Mouse (Mus musculus) gastrocnemius, adult 2 months (tissue): Measurements from ENCODE around the gene Inpp5k. TPM values are rescaled to one million over a fixed set of nuclear protein-coding genes. Genes with fewer than 3 reads are reported as not detected.
"Not testable (repeated sequence)": the region's sequence is repeated elsewhere in the genome, so short reads cannot be mapped to it uniquely, and the experiment has no call there.

ENCODE experiments used
- DNase-seq: peaks from one replicate; pipeline ENCODE4 v3.0.0; 2022
- H3K27ac ChIP-seq: fragments of 200-600 bp; 2 replicates; pipeline ENCODE4 v1.8.1; 2022; ENCODE audit warnings: mild to moderate bottlenecking
- H3K4me3 ChIP-seq: fragments of 200-600 bp; 2 replicates; pipeline ENCODE4 v1.8.1; 2022; ENCODE audit warnings: mild to moderate bottlenecking, moderate library complexity
- CTCF ChIP-seq: fragments of 200-600 bp; IDR thresholded peaks from 2 replicates; pipeline ENCODE4 v1.8.1; 2022; ENCODE audit warnings: antibody characterized with exemption, mild to moderate bottlenecking, moderate library complexity
- intact Hi-C: fragments of 180-260 bp; cut with DNase I; formaldehyde crosslinking; loops from one replicate; pipeline ENCODE4 v1.15.1; 2025
- total RNA-seq, 2 experiments: library from RNA; stranded (reverse); gene quantifications; 2 replicates each; pipeline ENCODE4 v1.2.3; 2021

The Inpp5k gene
- total RNA-seq, 2 experiments from 2014 or later = 25.9 to 27.4 TPM

DNA sequence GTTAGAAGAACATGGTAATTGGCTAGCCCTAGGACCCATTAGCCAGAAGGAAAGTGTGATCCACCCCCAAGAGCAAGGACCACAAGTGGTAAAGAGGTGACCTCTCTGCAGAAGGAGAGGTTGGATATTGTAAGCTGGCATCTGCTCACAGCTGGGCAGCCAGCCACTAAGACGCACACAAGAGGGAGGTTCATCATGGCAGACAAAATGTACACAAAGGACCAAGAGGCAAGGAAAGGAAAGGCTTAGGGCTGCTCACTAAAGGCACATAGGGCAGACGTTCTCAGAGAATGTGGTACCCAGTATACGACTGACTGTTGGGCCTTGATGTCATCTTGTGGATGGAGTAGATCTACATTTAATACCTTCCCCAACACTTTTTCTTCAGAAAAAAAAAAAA lies 44.1 kb downstream of the Inpp5k start:
- no peak for TF ChIP-seq CTCF
- intact Hi-C loops = no loop called here
- no peak overlapping the region for H3K27ac ChIP-seq
- no peak for DNase-seq
- no peak overlapping the region for H3K4me3 ChIP-seq

GRCm38 (mm10) chr11:75677881-75678746 lies 47.3 kb downstream of the Inpp5k start:
- intact Hi-C loops = loop anchor here (2.0 kb wide), 1 partner anchor 21 kb away; no protein-coding TSS in a partner anchor
- TF ChIP-seq CTCF = no peak
- H3K4me3 ChIP-seq = peak overlapping the region; percentile 100
- DNase-seq = no peak
- H3K27ac ChIP-seq = peak overlapping the region; percentile 99

- no peak for TF ChIP-seq CTCF
- peak; percentile 100 for DNase-seq
- intact Hi-C loops = loop anchor here (1.0 to 2.0 kb wide), 2 partner anchors 22 to 48 kb away; no protein-coding TSS in a partner anchor
- H3K27ac ChIP-seq = peak within 1 kb of the TSS; percentile 99
- H3K4me3 ChIP-seq = peak within 1 kb of the TSS; percentile 100
Observed at GRCm38 (mm10) chr11:75678747-75679438, 48.1 kb downstream of the Inpp5k start, which contains the start of gene Crk. Crk (plus strand) TSS chr11:75679259.

DNA sequence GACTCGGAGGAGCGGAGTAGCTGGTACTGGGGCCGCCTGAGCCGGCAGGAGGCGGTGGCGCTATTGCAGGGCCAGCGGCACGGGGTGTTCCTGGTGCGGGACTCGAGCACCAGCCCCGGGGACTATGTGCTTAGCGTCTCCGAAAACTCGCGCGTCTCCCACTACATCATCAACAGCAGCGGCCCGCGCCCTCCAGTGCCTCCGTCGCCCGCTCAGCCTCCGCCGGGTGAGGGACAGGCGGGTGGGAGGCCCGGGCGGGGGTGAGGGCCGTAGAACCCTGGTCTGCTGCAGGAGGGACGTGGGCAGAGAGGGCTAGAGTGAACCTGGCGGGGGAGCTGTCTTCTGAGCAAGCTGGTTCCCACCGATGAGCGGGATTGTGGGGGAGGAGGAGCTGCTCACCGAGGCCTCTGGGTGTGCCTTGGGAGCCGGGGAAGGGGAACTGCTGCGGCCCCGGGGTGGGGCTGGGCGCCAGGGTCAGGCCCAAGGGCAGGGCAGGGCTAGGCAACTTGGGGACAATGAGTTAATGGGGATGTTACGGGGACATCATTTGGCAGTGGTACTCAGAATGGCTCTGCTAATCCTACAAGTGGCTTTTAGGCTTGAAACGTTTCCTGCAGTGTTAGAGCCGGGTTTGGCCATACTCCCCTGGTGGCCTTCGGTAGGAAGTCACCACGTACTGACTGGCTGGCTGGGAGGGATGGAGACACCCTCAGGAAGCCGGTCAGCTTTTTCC lies 48.8 kb downstream of the Inpp5k start:
- peak; percentile 80 for DNase-seq
- intact Hi-C loops = loop anchor here (1.0 to 5.0 kb wide), 3 partner anchors 23 to 92 kb away; partner anchors contain the start of gene Pitpna
- peak; percentile 58 for TF ChIP-seq CTCF
- Histone ChIP-seq H3K4me3 (peak overlapping the region; percentile 100), H3K27ac (peak overlapping the region; percentile 99)

- intact Hi-C loops = loop anchor here (5.0 kb wide), 1 partner anchor 97 kb away; the partner anchor contains the start of gene Pitpna
- DNase-seq = no peak
- peak; percentile 29; the same call in 1 of the 2 replicates for TF ChIP-seq CTCF
- Histone ChIP-seq H3K4me3 (peak overlapping the region; percentile 21; the same call in 1 of the 2 replicates), H3K27ac (peak overlapping the region; percentile 79)
Observed at GRCm38 (mm10) chr11:75684462-75684861, 53.7 kb downstream of the Inpp5k start.

DNA sequence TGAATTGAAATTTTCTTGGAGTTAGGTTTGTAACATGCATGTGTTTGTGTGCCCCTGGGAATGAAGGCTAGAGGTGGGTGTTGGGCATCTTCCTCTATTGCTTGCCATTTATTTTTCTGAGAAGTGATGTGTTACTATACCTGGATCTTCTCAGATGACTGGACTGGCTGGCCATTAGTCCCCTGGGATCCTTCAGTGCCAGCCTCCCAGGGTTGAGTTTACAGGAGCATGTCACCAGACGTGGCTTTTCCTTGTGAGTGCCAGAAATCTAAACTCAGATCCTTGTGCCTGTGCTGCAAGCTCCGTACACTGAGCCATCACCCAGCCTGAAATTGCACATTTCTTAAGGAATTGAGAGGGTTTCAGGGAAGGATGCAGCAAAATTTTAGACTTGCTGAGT lies 54.2 kb downstream of the Inpp5k start:
- peak; percentile 87 for DNase-seq
- peak overlapping the region; percentile 79 for H3K27ac ChIP-seq
- intact Hi-C loops = loop anchor here (5.0 kb wide), 1 partner anchor 98 kb away; the partner anchor contains the start of gene Pitpna
- no peak for TF ChIP-seq CTCF
- H3K4me3 ChIP-seq = peak overlapping the region; percentile 57

- intact Hi-C loops = no loop called here
- no peak for DNase-seq
- Histone ChIP-seq H3K4me3 (no peak overlapping the region), H3K27ac (peak overlapping the region; percentile 63)
- no peak for TF ChIP-seq CTCF
Observed at GRCm38 (mm10) chr11:75687343-75687993, 56.7 kb downstream of the Inpp5k start.

DNA sequence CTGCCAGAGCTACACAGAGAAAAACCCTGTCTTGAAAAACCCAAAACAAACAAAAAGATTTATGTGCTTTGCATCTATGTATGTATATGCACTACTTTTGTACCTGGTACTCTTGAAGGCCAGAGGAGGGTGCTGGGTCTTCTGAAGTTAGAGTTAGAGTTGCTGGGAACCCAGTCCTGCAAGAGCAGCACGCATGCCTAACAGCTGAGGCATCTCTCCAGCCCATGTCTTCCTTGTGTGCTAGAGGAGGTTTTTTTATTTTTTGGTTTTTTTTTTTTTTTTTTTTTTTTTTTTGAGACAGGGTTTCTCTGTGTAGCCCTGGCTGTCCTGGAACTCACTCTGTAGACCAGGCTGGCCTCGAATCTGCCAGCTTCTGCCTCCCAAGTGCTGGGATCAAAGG lies 57.3 kb downstream of the Inpp5k start:
- peak overlapping the region; percentile 63 for H3K27ac ChIP-seq
- intact Hi-C loops = no loop called here

GRCm38 (mm10) chr11:75689977-75690376 lies 59.2 kb downstream of the Inpp5k start:
- no peak for TF ChIP-seq CTCF
- H3K4me3 ChIP-seq = no peak overlapping the region
- intact Hi-C loops = no loop called here
- no peak for DNase-seq
- H3K27ac ChIP-seq = peak overlapping the region; percentile 63

More for the DNA sequence above, 57.3 kb downstream of the Inpp5k start:
- TF ChIP-seq CTCF = no peak
- H3K4me3 ChIP-seq = no peak overlapping the region
- no peak for DNase-seq

- Histone ChIP-seq H3K27ac (peak overlapping the region; percentile 66; the same call in 1 of the 2 replicates), H3K4me3 (no peak overlapping the region)
- DNase-seq = no peak
- no peak for TF ChIP-seq CTCF
- intact Hi-C loops = no loop called here
Observed at GRCm38 (mm10) chr11:75691047-75691446, 60.3 kb downstream of the Inpp5k start.

DNA sequence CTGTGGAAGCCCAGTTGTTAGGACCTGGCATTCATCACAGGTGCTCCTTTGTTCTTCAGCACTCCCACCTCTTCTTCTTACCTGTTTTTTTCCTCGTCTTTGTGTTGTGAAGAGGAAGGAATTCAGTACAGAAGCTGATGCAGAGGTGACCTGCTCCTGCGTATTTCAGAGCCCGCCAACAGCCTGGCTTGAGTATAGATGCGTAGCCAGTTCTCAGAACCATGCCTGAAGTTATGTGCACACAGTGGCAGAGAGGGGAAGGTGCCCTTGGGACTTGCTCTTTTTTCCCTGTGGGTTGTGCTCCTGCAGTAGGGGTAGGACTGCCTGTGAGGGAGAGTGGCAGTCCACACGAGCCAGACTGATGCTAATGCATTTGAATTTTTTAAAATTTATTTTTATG lies 62.8 kb downstream of the Inpp5k start:
- no peak for TF ChIP-seq CTCF
- no peak overlapping the region for H3K4me3 ChIP-seq
- peak overlapping the region; percentile 53 for H3K27ac ChIP-seq
- intact Hi-C loops = no loop called here
- DNase-seq = no peak

DNA sequence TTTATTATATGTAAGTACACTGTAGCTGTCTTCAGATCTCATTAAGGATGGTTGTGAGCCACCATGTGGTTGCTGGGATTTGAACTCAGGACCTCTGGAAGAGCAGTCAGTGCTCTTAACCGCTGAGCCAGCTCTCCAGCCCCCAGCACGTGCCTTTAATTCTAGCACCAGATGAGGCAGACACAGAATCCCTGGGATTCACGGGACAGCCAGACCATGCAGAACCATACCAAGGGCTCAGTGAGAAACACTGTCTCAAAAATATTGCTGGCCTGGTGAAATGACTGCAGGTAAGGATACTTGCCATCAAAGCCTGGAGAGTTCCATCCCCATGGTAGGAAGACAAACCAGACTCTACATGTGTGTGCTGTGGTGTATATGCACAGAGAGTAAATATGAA lies 66.7 kb downstream of the Inpp5k start:
- intact Hi-C loops, DNase-seq, H3K27ac ChIP-seq, H3K4me3 ChIP-seq: not testable (repeated sequence)

Other genes with a start within 250 kb of the Inpp5k start
- 100 to 1,000 TPM in 1 of 2 experiments, 10 to 100 TPM in 1; 55.5 to 168 TPM for gene Serpinf1, start 208.3 kb upstream of the Inpp5k start, total RNA-seq
- gene Serpinf2, start 191.4 kb upstream of the Inpp5k start, total RNA-seq = not detected
- 1 to 10 TPM; 4.9 to 6.4 TPM for gene Wdr81, start 176.3 kb upstream of the Inpp5k start, total RNA-seq
- gene Tlcd2, start 169.3 kb upstream of the Inpp5k start, total RNA-seq = 1 to 10 TPM; 2.6 to 3.1 TPM
- 10 to 100 TPM; 69.3 to 76.7 TPM for gene Prpf8, start 144.2 kb upstream of the Inpp5k start, total RNA-seq
- gene Rilp, start 120.9 kb upstream of the Inpp5k start, total RNA-seq = 10 to 100 TPM; 33.4 to 41.9 TPM
- gene Scarf1, start 117.4 kb upstream of the Inpp5k start, total RNA-seq = 1 to 10 TPM; 2.4 to 5.7 TPM
- gene Slc43a2, start 99.3 kb upstream of the Inpp5k start, total RNA-seq = 10 to 100 TPM; 19.0 to 41.6 TPM
- 100 to 1,000 TPM; 151 to 206 TPM for gene Pitpna, start 42.9 kb upstream of the Inpp5k start, total RNA-seq
- gene Myo1c, start 19.5 kb downstream of the Inpp5k start, total RNA-seq = 10 to 100 TPM; 34.1 to 43.9 TPM
- 10 to 100 TPM; 53.4 to 64.3 TPM for gene Crk, start 48.3 kb downstream of the Inpp5k start, total RNA-seq
- gene Ywhae, start 101.9 kb downstream of the Inpp5k start, total RNA-seq = 100 to 1,000 TPM; 545 to 577 TPM
- 1 to 10 TPM; 1.0 to 1.4 TPM for gene Doc2b, start 165.1 kb downstream of the Inpp5k start, total RNA-seq